Mouse (Mus musculus): ENCODE measurements at regions not wholly inside any gene's neighbourhood (a gene's known extent, or its start where the extent isn't known, plus 50 kb on each side); places are given as distances from the start of the nearest gene placed in this dataset.

DNA sequence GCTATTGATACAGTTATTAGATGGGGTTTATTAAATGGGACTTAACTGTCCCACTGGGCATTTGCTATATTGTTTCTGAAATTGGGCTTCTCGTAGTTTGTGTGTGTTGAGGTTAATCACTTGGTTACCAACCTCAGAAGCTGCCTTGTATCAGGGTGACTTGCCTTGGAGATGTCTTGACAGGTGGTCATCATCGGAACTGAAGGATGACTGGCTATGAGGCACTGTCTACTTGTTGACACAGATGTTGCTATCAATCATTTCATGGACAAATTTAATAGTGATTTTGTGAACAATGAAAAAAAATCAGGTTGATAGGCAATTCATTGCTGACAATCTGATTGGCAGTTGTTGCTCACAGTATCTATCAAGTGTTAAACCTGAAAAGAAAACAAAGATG is 261.4 kb upstream of the Arhgap42 start:
- no peak for TF ChIP-seq CTCF (IDR thresholded peaks at IDR 0.05; ENCODE audit: low read depth)
- no peak for TF ChIP-seq EP300 (IDR thresholded peaks at IDR 0.05; ENCODE audit: low read depth)

All from liver, postnatal 0 days (tissue).